Mouse (Mus musculus): ENCODE measurements around the gene Ankrd13c.

Gene Ankrd13c

GRCm38 (mm10) chr3:157946843-157947358 is at the start of gene Ankrd13c:
Gene Ankrd13c (plus strand): TSS chr3:157947239.
- no peak for TF ChIP-seq GATA4 (IDR thresholded peaks at IDR 0.05; ENCODE audit: insufficient replicate concordance, low read length)

DNA sequence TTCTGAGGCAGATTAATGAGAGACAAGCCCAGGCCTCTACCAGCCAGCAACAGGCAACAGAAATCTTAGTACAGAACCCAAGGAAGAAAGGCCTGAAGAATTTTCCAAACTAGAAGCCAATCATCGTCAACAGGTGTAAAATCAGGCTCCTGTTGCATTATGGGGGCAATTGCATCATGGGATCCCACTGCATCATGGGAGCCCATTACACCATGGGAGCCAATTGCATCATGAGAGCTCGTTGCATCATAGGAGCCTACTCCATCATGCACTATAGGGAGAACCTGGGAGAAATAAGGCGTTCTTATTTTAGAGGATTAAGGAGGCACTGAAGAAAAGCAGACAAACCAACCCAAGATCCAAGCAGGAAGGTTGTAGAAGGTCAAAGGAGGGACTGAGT is 49.4 kb upstream of the Ankrd13c start:
- TF ChIP-seq GATA4 (IDR thresholded peaks at IDR 0.05; ENCODE audit: insufficient replicate concordance, low read length) = no peak

GRCm38 (mm10) chr3:157899986-157900385 is 47.1 kb upstream of the Ankrd13c start:
- TF ChIP-seq GATA4 (IDR thresholded peaks at IDR 0.05; ENCODE audit: insufficient replicate concordance, low read length) = no peak

- TF ChIP-seq GATA4 (IDR thresholded peaks at IDR 0.05; ENCODE audit: insufficient replicate concordance, low read length) = no peak
Observed at GRCm38 (mm10) chr3:157901721-157902120, 45.3 kb upstream of the Ankrd13c start.

DNA sequence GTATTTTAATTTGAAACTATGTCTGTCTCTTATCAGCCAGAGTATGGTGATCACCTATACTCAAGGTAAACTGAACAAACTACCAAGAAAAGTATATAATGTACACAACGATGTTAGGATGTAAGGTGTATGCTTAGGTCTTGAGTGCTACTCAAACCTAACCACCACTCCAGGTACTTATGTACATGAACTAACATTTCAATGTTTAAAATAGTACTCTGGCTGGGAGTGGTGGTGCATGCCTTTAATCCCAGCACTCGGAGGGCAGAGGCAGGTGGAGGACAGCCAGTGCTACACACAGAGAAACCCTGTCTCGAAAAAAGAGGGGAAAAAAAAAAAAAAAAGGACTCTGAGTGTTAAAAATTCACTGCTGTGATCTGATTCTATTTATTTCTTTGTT is 38.9 kb upstream of the Ankrd13c start:
- no peak for TF ChIP-seq GATA4 (IDR thresholded peaks at IDR 0.05; ENCODE audit: insufficient replicate concordance, low read length)

DNA sequence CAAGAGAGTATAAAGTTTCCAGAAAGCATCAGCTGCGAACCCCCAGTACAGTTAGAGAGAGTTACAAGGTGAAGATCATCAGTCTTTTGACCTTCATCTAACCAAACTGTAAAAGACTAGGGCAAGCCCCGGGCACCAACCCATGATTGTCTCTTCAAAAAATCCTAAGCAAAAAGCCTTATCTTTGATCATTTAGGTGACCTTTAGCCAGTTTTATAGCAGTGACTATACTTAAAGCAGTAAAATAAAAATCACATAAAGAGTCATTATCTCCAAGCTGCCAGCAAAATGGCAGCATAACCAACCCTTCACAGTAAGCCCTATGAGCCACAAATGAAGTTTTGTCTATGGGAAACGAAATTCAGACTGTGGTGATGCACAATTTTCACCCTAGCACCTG is 36.8 kb upstream of the Ankrd13c start:
- TF ChIP-seq GATA4 (IDR thresholded peaks at IDR 0.05; ENCODE audit: insufficient replicate concordance, low read length) = no peak

- no peak for TF ChIP-seq GATA4 (IDR thresholded peaks at IDR 0.05; ENCODE audit: insufficient replicate concordance, low read length)
Observed at GRCm38 (mm10) chr3:157912155-157912554, 34.9 kb upstream of the Ankrd13c start.

DNA sequence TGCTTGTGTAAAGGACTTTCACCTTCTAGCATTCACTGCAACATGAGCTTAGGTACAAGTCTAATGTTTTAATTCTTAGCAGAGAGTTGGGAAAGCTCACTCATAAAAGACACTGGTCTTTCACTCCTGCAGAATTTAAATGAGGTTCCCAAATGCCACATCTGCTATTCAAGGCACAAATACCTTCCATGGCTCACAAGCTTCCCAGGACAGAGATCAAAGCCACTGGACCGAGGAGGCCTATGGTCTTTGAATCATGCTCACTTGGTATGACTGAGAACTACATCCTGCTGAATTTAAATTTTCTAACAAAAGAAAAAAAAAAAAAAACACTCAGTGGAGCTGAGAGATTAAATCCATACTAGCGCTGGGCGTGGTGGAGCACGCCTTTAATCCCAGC is 30.7 kb upstream of the Ankrd13c start:
- TF ChIP-seq GATA4 (IDR thresholded peaks at IDR 0.05; ENCODE audit: insufficient replicate concordance, low read length) = no peak

DNA sequence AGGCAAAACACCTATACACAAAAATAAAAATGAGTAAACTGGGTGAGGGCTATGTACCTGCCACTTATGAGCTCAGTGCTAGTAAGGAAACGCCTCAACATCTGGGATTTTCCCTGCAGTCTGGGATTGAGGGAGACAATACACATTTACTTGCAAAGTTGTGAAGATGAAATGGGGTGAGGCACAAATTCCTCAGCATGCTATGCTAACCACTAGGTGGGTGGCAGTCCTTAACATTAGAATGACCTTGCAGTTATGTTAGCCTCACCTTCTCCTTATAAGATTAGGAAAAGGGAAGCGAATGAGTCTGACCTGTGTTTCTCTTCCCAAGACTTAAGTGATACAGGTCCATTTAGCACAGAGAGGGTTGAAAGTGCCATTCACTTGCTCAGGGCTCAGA is 25.7 kb upstream of the Ankrd13c start:
- no peak for TF ChIP-seq GATA4 (IDR thresholded peaks at IDR 0.05; ENCODE audit: insufficient replicate concordance, low read length)

- TF ChIP-seq GATA4 (IDR thresholded peaks at IDR 0.05; ENCODE audit: insufficient replicate concordance, low read length) = no peak
Observed at GRCm38 (mm10) chr3:157923268-157923835, 23.7 kb upstream of the Ankrd13c start.

GRCm38 (mm10) chr3:157924692-157925328 is 22.2 kb upstream of the Ankrd13c start, which contains the start of gene Cth:
Gene Cth (minus strand): TSS chr3:157925077.
- no peak for TF ChIP-seq GATA4 (IDR thresholded peaks at IDR 0.05; ENCODE audit: insufficient replicate concordance, low read length)

- peak; percentile 22; the same call in 1 of the 2 replicates for TF ChIP-seq GATA4 (IDR thresholded peaks at IDR 0.05; ENCODE audit: insufficient replicate concordance, low read length)
Observed at GRCm38 (mm10) chr3:157925706-157926510, 21.1 kb upstream of the Ankrd13c start.

DNA sequence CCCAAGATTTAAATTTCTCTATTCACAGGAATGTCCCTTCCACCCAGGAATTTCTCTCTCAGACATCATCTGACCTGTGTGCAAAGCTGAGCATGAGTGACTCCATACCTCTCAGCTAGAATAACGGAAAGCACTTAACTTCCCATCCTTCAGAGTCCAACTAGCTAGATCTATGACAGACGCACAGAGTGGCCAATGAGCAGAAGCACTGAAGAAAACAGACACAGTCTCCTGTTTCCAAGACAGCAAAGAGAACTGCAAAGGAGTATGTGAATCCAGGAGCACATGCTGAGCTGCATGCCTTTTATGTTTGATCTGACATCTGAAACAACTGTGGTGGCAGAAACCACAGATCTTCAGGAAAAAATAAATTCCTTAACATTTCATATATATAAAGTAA is 20.3 kb upstream of the Ankrd13c start:
- no peak for TF ChIP-seq GATA4 (IDR thresholded peaks at IDR 0.05; ENCODE audit: insufficient replicate concordance, low read length)

DNA sequence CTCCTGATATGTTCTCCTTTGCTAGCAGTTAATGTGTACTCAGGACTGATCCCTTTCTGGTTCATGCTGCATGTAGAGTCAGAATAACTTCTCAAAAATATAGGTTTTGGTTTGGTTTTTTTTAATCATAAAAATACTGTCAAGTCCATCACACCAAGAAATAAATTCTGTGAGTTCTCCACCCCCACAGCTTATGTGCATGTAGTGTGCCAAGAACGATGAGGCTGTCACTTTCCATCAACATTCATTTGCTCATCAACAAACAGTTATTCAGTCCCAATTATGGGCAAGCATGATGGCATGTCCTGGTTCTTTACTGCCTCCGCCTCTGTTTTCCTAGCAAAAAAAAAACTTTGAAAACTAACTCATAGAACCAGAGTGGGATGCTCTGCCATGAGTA is 18.3 kb upstream of the Ankrd13c start:
- no peak for TF ChIP-seq GATA4 (IDR thresholded peaks at IDR 0.05; ENCODE audit: insufficient replicate concordance, low read length)

GRCm38 (mm10) chr3:157929417-157929816 is 17.6 kb upstream of the Ankrd13c start:
- no peak for TF ChIP-seq GATA4 (IDR thresholded peaks at IDR 0.05; ENCODE audit: insufficient replicate concordance, low read length)

GRCm38 (mm10) chr3:157931592-157931991 is 15.4 kb upstream of the Ankrd13c start:
- no peak for TF ChIP-seq GATA4 (IDR thresholded peaks at IDR 0.05; ENCODE audit: insufficient replicate concordance, low read length)
